Mouse (Mus musculus): ENCODE data around the gene Olfml3.

The Olfml3 gene

GRCm38 (mm10) chr3:103709470-103710040 lies 28.2 kb downstream of the Olfml3 start:
- no peak for DNase-seq (ENCODE audit: low read depth in 2 of 2, low spot score in 2 of 2)

- DNase-seq (ENCODE audit: low read depth in 2 of 2, low spot score in 2 of 2), result no peak
Measured at GRCm38 (mm10) chr3:103705426-103705825, 32.4 kb downstream of the Olfml3 start.

- no peak for DNase-seq (ENCODE audit: low read depth in 2 of 2, low spot score in 2 of 2)
Measured at GRCm38 (mm10) chr3:103704661-103705060, 33.1 kb downstream of the Olfml3 start.

- no peak for DNase-seq (ENCODE audit: low read depth in 2 of 2, low spot score in 2 of 2)
Measured at GRCm38 (mm10) chr3:103696388-103696925, 41.3 kb downstream of the Olfml3 start.

- DNase-seq (ENCODE audit: low read depth in 2 of 2, low spot score in 2 of 2), result no peak
Measured at GRCm38 (mm10) chr3:103695556-103695955, 42.2 kb downstream of the Olfml3 start.

- DNase-seq (ENCODE audit: low read depth in 2 of 2, low spot score in 2 of 2), result no peak
Measured at GRCm38 (mm10) chr3:103690506-103690905, 47.3 kb downstream of the Olfml3 start.

GRCm38 (mm10) chr3:103689043-103689442 lies 48.8 kb downstream of the Olfml3 start:
- DNase-seq (ENCODE audit: low read depth in 2 of 2, low spot score in 2 of 2), result no peak

- DNase-seq (ENCODE audit: low read depth in 2 of 2, low spot score in 2 of 2), result no peak
Measured at GRCm38 (mm10) chr3:103683966-103684319, 53.9 kb downstream of the Olfml3 start.

- DNase-seq (ENCODE audit: low read depth in 2 of 2, low spot score in 2 of 2), result no peak
Measured at GRCm38 (mm10) chr3:103683234-103683965, 54.4 kb downstream of the Olfml3 start.

GRCm38 (mm10) chr3:103682473-103682872 lies 55.3 kb downstream of the Olfml3 start:
- no peak for DNase-seq (ENCODE audit: low read depth in 2 of 2, low spot score in 2 of 2)

GRCm38 (mm10) chr3:103678811-103679210 lies 59.0 kb downstream of the Olfml3 start:
- DNase-seq (ENCODE audit: low read depth in 2 of 2, low spot score in 2 of 2), result no peak

GRCm38 (mm10) chr3:103672716-103673115 lies 65.1 kb downstream of the Olfml3 start:
- no peak for DNase-seq (ENCODE audit: low read depth in 2 of 2, low spot score in 2 of 2)

Data from CD8-positive naive resting alpha-beta T cell, adult 2 months (primary cell).